Mouse (Mus musculus) erythroblast, adult 5-6 weeks (primary cell): ENCODE results near the gene Abcb4. TPM values are rescaled to one million over a fixed set of nuclear protein-coding genes. Genes with fewer than 3 reads are reported as not detected.
"Not testable (repeated sequence)": the region's sequence is repeated elsewhere in the genome, so short reads cannot be mapped to it uniquely, and the experiment has no call there.

Experiments
- ATAC-seq: replicated peaks from 2 replicates; pipeline ENCODE4 v1.8.0; 2016; ENCODE audit warnings: moderate number of reproducible peaks, mild to moderate bottlenecking, moderate TSS enrichment, inconsistent platforms; ENCODE audit not compliant: poor library complexity, low FRiP score, severe bottlenecking
- total RNA-seq, 2 experiments: library from RNA; stranded (forward) in 1 of 2; stranded (reverse) in 1 of 2; fragments of 150-400 nt in 1 of 2; fragments of 200-764, 138-1000 nt in 1 of 2; gene quantifications; 2 replicates each; pipeline versions ENCODE4 v1.2.3 to v1.2.4; 2015 to 2017; ENCODE audit warnings: low replicate concordance in 2 of 2

The Abcb4 gene
- total RNA-seq, 2 experiments from 2014 or later = 174 to 418 TPM

DNA sequence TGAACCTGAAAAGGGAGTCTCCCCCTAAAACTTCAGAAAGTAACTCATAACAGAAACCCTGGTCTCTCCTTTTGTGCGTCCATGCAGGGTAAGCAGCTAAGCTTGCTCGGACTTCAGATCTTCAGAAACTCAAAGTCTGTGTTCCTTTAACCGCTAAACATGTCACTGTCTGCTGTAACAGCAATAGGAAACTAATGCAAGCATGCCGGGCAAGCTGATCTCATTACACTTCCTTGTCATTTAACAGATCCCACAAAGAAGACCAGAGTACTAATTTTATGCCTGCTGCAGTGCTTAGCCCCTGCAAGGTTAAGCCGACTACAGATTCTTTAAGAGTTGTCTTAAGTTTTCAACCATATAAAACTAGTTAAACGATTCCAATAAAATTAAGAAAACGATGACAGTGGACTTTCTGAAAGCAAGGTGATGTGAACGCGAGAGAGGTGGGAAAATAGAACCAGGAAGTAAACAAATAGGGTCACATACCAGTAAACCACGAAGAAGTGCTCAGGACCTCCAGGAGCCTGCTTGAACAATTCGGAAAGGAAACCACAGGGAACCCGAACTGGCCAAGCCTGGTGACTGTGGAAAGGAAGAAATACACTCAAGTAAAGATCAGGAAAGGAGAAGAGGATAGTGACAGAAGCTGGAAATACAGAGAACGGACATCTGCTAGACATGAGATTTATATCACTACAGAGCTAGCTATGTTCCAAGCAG lies 102.6 kb downstream of the Abcb4 start:
- 0 out of 2 replicates have a peak, but pooled peaks have one; percentile 3 for ATAC-seq

DNA sequence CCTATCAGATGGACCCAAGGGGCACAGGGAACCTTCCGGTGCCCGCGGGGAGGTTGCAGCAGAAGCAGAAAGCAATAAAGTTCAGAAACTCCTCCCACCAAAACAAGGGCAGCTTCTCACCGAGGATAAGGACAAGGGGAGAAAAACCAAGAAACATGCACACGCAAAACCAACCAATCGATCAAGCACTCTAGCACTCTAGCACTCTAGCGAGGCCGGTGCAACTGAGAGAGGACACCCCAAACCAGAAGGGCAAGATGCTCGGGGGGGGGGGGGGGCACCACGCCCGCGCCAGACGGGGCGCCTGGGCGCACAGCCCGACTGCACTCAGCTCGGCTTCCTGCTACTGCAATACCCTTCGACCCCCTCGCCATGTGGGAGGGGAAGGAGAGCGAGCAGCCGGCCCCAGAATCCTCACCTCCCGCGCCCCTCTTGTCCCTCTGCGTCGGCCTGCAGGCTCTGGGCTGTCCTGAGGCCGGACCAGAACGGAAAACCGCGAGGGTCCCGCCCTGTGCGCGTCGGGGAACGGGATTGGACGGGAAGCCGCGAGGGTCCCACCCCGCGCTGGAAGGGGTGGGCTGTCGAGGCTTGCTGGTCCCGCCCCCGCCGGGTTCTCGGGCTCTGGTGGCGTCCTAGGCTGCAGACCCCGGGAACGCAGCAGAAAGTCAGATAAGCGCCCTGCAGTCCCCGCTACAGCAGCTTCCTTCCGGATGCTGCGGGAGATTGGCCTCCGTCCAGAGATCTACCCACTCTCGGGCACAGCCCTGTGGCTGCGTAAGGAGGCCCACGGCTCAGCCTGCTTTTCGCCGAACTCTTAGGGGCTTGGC lies 103.4 kb downstream of the Abcb4 start, which contains the start of gene Crot:
Gene Crot, minus strand, starts transcription at position 639 of the 827 bp plus-strand sequence.
- peak; percentile 94 for ATAC-seq

DNA sequence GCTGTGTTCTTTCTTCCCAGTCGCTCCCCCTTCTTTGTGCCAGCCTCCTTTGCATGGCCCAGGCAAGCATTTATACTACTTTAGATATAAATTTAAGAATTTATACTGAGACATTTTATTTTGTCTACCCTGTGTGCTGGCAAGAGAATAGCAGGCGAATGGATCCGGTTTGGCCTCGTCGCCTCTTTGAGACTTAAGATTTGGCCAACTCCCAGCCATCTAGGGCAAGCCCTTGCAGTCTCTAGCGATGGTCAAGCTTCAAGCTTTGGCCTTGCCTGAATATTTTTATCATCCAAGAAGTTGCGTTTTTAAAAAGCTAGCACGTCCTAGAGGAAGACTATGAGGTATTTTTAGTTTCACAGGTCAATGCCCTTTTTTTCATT lies 104.0 kb downstream of the Abcb4 start:
- ATAC-seq = no peak

DNA sequence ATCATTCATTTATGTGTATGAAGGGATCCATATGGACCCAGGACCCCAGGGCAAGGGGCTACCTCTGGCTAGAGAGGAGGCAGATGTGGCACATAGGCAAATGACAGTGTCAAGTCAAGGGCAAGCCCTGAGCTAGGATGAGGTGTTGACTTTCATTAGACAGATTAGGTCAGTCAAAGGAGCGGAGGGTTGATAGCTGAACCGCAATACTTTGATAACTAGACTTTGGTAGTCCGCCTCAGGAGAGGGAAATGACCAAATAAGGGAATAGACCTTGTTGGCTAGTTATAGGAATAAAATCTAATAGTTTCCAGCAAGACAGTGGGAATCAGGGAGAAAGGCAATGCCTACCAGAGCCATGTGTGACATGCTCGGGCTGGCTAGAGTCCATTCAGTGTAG lies 105.6 kb downstream of the Abcb4 start:
- ATAC-seq = no peak

DNA sequence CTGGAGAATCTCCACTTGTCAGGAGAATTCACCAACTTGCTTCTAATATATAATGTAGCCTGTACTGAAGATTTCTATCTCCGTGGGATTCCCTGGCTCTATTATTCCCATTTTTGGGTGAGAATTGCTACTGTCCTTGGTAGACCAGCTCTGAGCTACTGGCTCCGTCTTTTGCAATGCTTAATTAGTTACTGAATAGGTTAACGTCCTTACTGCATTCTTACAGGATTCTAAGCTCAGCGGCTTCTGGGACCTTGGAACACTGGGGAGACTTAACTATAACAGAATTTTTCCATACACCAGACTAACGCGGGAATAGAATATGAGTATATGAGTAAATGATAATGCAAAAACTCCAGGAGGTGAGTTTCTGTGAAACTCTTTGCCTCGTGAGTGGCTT lies 106.5 kb downstream of the Abcb4 start:
- not testable (repeated sequence) for ATAC-seq

DNA sequence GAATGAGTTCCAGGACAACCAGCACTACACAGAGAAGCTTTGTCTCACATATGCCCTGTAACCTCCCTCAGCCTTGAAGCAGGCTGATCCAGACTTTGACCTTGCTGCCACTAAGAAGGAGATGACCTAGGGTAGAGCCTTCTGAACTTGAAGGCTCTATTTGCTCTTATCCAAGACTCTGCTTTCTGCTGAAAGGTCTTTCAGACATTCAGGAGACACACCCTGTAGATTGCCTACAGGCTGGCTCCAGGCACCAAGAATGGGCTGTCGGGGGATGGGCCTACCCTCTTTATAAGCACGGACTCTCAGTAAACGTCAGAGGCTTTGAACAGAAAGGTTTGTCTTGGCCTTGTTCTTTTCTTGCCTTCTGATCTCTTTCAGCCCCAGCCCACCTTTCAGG lies 113.1 kb downstream of the Abcb4 start:
- ATAC-seq = not testable (repeated sequence)

Other genes starting within 250 kb of the Abcb4 start
- gene Abcb1a, start 233.6 kb upstream of the Abcb4 start, total RNA-seq (2015; ENCODE audit: low replicate concordance) = not detected in 2 replicates
- gene Abcb1a, start 233.6 kb upstream of the Abcb4 start, total RNA-seq (2017; ENCODE audit: low replicate concordance) = 0.34 TPM in 1 of 2 replicates, not detected in the other
- gene Abcb1b, start 95.6 kb upstream of the Abcb4 start, total RNA-seq (2015; ENCODE audit: low replicate concordance) = 0.58 and 0.63 TPM in 2 replicates
- 0.60 and 8.4 TPM in 2 replicates for gene Abcb1b, start 95.6 kb upstream of the Abcb4 start, total RNA-seq (2017; ENCODE audit: low replicate concordance)
- 8.8 and 18.2 TPM in 2 replicates for gene Crot, start 103.6 kb downstream of the Abcb4 start, total RNA-seq (2015; ENCODE audit: low replicate concordance)
- gene Crot, start 103.6 kb downstream of the Abcb4 start, total RNA-seq (2017; ENCODE audit: low replicate concordance) = 6.0 and 11.3 TPM in 2 replicates
- 5.8 and 9.6 TPM in 2 replicates for gene Tmem243, start 207.0 kb downstream of the Abcb4 start, total RNA-seq (2015; ENCODE audit: low replicate concordance)
- gene Tmem243, start 207.0 kb downstream of the Abcb4 start, total RNA-seq (2017; ENCODE audit: low replicate concordance) = 4.3 and 5.0 TPM in 2 replicates